Mouse (Mus musculus) intestine, embryonic 15.5 days (tissue): ENCODE data around the gene Kpnb1. TPM values are rescaled to one million over a fixed set of nuclear protein-coding genes. Genes with fewer than 3 reads are reported as not detected.

Experiments
- ATAC-seq: fragments of 200-750 bp; cut with Nextera tagmentation; 2 replicates; pipeline ENCODE4 v1.8.0; 2017; ENCODE audit warnings: moderate TSS enrichment, moderate library complexity
- H3K27ac ChIP-seq: fragments of 300-500 bp; sonication (generic); 2 replicates; pipeline ENCODE4 v1.5.1; 2015; ENCODE audit warnings: mild to moderate bottlenecking, inconsistent platforms
- H3K27me3 ChIP-seq: fragments of 300-500 bp; sonication (generic); replicated peaks from 2 replicates; pipeline ENCODE4 v1.6.1; 2015; ENCODE audit warnings: inconsistent platforms
- H3K36me3 ChIP-seq: fragments of 300-500 bp; sonication (generic); 2 replicates; pipeline ENCODE4 v1.6.1; 2015; ENCODE audit warnings: inconsistent platforms
- H3K4me1 ChIP-seq: fragments of 300-500 bp; sonication (generic); replicated peaks from 2 replicates; pipeline ENCODE4 v1.6.1; 2015; ENCODE audit warnings: inconsistent platforms
- H3K4me2 ChIP-seq: fragments of 300-500 bp; sonication (generic); replicated peaks from 2 replicates; pipeline ENCODE4 v1.6.1; 2015; ENCODE audit warnings: mild to moderate bottlenecking, inconsistent platforms
- H3K4me3 ChIP-seq: fragments of 300-500 bp; sonication (generic); replicated peaks from 2 replicates; pipeline ENCODE4 v1.5.1; 2015; ENCODE audit warnings: inconsistent platforms
- H3K9ac ChIP-seq: fragments of 300-500 bp; sonication (generic); 2 replicates; pipeline ENCODE4 v1.6.1; 2015; ENCODE audit warnings: inconsistent platforms
- H3K9me3 ChIP-seq: fragments of 300-500 bp; sonication (generic); 2 replicates; pipeline ENCODE4 v1.6.1; 2016; ENCODE audit warnings: inconsistent platforms
- WGBS: fragments of 180-500 bp; shearing (Covaris S2); methylation state at CpG from one replicate; pipeline ENCODE4 v1.1.7; 2015; 5-methylcytosine and 5-hydroxymethylcytosine counted together
- polyA plus RNA-seq: library from polyadenylated mRNA; unstranded; fragments of >200 nt; fragmentation: Nextera tagmentation; extraction: Ambion mirVana; gene quantifications from 2 replicates; pipeline ENCODE4 v1.2.1, GENCODE M21; 2015

The Kpnb1 gene
- polyA plus RNA-seq, 1 experiment from 2014 or later = 49.2 TPM

GRCm38 (mm10) chr11:97149026-97149425 lies 38.7 kb downstream of the Kpnb1 start:
- Histone ChIP-seq H3K36me3 (no peaks in the 10 kb centered on the region; the same call in 1 of the 2 replicates), H3K27me3 (0 out of 2 replicates have a peak, but pooled peaks cover 6% of the 10 kb centered on the region), H3K4me3 (peak overlapping the region; percentile 72), H3K4me2 (peak overlapping the region; percentile 96), H3K9ac (0 out of 2 replicates have a peak overlapping the region, but pooled peaks have one; percentile 2), H3K27ac (peak overlapping the region; percentile 81; the same call in 1 of the 2 replicates), H3K4me1 (peaks cover 40% of the 10 kb centered on the region), H3K9me3 (no peaks in the 10 kb centered on the region)
- 37% methylated on average over 9 of the region's 9 CpGs for WGBS
- ATAC-seq = no peak

GRCm38 (mm10) chr11:97148591-97148990 lies 39.1 kb downstream of the Kpnb1 start:
- H3K4me3 ChIP-seq = peak overlapping the region; percentile 72
- H3K4me1 ChIP-seq = peaks cover 40% of the 10 kb centered on the region
- no peak for ATAC-seq
- no peaks in the 10 kb centered on the region; the same call in 1 of the 2 replicates for H3K36me3 ChIP-seq
- WGBS = 34% methylated on average over 12 of the region's 12 CpGs
- H3K9me3 ChIP-seq = no peaks in the 10 kb centered on the region
- H3K9ac ChIP-seq = no peak overlapping the region
- H3K4me2 ChIP-seq = peak overlapping the region; percentile 96
- no peak overlapping the region for H3K27ac ChIP-seq
- H3K27me3 ChIP-seq = 0 out of 2 replicates have a peak, but pooled peaks cover 8% of the 10 kb centered on the region

- no peak for ATAC-seq
- Histone ChIP-seq H3K9me3 (no peaks in the 10 kb centered on the region), H3K4me1 (peaks cover 34% of the 10 kb centered on the region), H3K27me3 (0 out of 2 replicates have a peak, but pooled peaks cover 8% of the 10 kb centered on the region), H3K36me3 (no peaks in the 10 kb centered on the region; the same call in 1 of the 2 replicates), H3K4me3 (no peak overlapping the region), H3K9ac (no peak overlapping the region), H3K27ac (no peak overlapping the region), H3K4me2 (no peak overlapping the region)
- 78% methylated on average over 8 of the region's 8 CpGs for WGBS
Measured at GRCm38 (mm10) chr11:97147333-97147732, 40.3 kb downstream of the Kpnb1 start.

- no peaks in the 10 kb centered on the region for H3K9me3 ChIP-seq
- no peak overlapping the region for H3K4me3 ChIP-seq
- no peak overlapping the region for H3K27ac ChIP-seq
- H3K9ac ChIP-seq = no peak overlapping the region
- WGBS = 6% methylated on average over 8 of the region's 8 CpGs
- no peaks in the 10 kb centered on the region; the same call in 1 of the 2 replicates for H3K36me3 ChIP-seq
- no peak for ATAC-seq
- peaks cover 29% of the 10 kb centered on the region for H3K4me1 ChIP-seq
- H3K4me2 ChIP-seq = peak overlapping the region; percentile 13; the same call in 1 of the 2 replicates
- 0 out of 2 replicates have a peak, but pooled peaks cover 8% of the 10 kb centered on the region for H3K27me3 ChIP-seq
Measured at GRCm38 (mm10) chr11:97146724-97147123, 41.0 kb downstream of the Kpnb1 start.

- Histone ChIP-seq H3K4me3 (no peak overlapping the region), H3K27ac (no peak overlapping the region), H3K4me2 (no peak overlapping the region), H3K4me1 (peaks cover 26% of the 10 kb centered on the region), H3K9me3 (no peaks in the 10 kb centered on the region), H3K27me3 (peaks cover 9% of the 10 kb centered on the region; the same call in 1 of the 2 replicates), H3K36me3 (no peaks in the 10 kb centered on the region; the same call in 1 of the 2 replicates), H3K9ac (no peak overlapping the region)
- WGBS = 51% methylated on average over 9 of the region's 9 CpGs
- ATAC-seq = no peak
Measured at GRCm38 (mm10) chr11:97145951-97146350, 41.7 kb downstream of the Kpnb1 start.

- H3K4me2 ChIP-seq = no peak overlapping the region
- no peak overlapping the region for H3K4me3 ChIP-seq
- WGBS = 54% methylated on average over 2 of the region's 2 CpGs
- ATAC-seq = no peak
- H3K9me3 ChIP-seq = no peaks in the 10 kb centered on the region
- H3K27me3 ChIP-seq = peaks cover 14% of the 10 kb centered on the region; the same call in 1 of the 2 replicates
- no peaks in the 10 kb centered on the region; the same call in 1 of the 2 replicates for H3K36me3 ChIP-seq
- H3K27ac ChIP-seq = no peak overlapping the region
- H3K9ac ChIP-seq = no peak overlapping the region
- H3K4me1 ChIP-seq = peaks cover 22% of the 10 kb centered on the region
Measured at GRCm38 (mm10) chr11:97145320-97145719, 42.4 kb downstream of the Kpnb1 start.

- Histone ChIP-seq H3K9me3 (no peaks in the 10 kb centered on the region), H3K4me3 (no peak overlapping the region), H3K27ac (no peak overlapping the region), H3K9ac (no peak overlapping the region), H3K4me2 (no peak overlapping the region), H3K36me3 (no peaks in the 10 kb centered on the region; the same call in 1 of the 2 replicates), H3K4me1 (peaks cover 17% of the 10 kb centered on the region), H3K27me3 (peaks cover 30% of the 10 kb centered on the region)
- no peak for ATAC-seq
- WGBS = 71% methylated on average over 9 of the region's 9 CpGs
Measured at GRCm38 (mm10) chr11:97143196-97143900, 44.3 kb downstream of the Kpnb1 start.

- Histone ChIP-seq H3K27me3 (peaks cover 36% of the 10 kb centered on the region), H3K9ac (no peak overlapping the region), H3K36me3 (no peaks in the 10 kb centered on the region; the same call in 1 of the 2 replicates), H3K4me2 (no peak overlapping the region), H3K9me3 (no peaks in the 10 kb centered on the region), H3K27ac (no peak overlapping the region), H3K4me1 (peaks cover 15% of the 10 kb centered on the region), H3K4me3 (no peak overlapping the region)
- no peak for ATAC-seq
- WGBS = 61% methylated on average over 8 of the region's 8 CpGs
Measured at GRCm38 (mm10) chr11:97142159-97142608, 45.5 kb downstream of the Kpnb1 start.

GRCm38 (mm10) chr11:97140811-97141210 lies 46.9 kb downstream of the Kpnb1 start:
- ATAC-seq = no peak
- Histone ChIP-seq H3K4me3 (no peak overlapping the region), H3K4me1 (peaks cover 10% of the 10 kb centered on the region; the same call in 1 of the 2 replicates), H3K27me3 (peaks cover 39% of the 10 kb centered on the region), H3K27ac (no peak overlapping the region), H3K9ac (no peak overlapping the region), H3K9me3 (no peaks in the 10 kb centered on the region), H3K36me3 (peaks cover 5% of the 10 kb centered on the region; the same call in 1 of the 2 replicates), H3K4me2 (no peak overlapping the region)
- 62% methylated on average over 4 of the region's 4 CpGs for whole genome bisulfite sequencing

GRCm38 (mm10) chr11:97139256-97139655 lies 48.4 kb downstream of the Kpnb1 start:
- peak overlapping the region; percentile 1; the same call in 1 of the 2 replicates for H3K9ac ChIP-seq
- H3K4me2 ChIP-seq = peak overlapping the region; percentile 59
- peaks cover 38% of the 10 kb centered on the region for H3K27me3 ChIP-seq
- ATAC-seq = no peak
- peak overlapping the region; percentile 25 for H3K4me3 ChIP-seq
- no peak overlapping the region for H3K27ac ChIP-seq
- peaks cover 10% of the 10 kb centered on the region; the same call in 1 of the 2 replicates for H3K4me1 ChIP-seq
- H3K36me3 ChIP-seq = 0 out of 2 replicates have a peak, but pooled peaks cover 5% of the 10 kb centered on the region
- WGBS = 29% methylated on average over 15 of the region's 15 CpGs
- no peaks in the 10 kb centered on the region for H3K9me3 ChIP-seq

GRCm38 (mm10) chr11:97138554-97139226 lies 49.0 kb downstream of the Kpnb1 start:
- ATAC-seq = 0 out of 2 replicates have a peak, but pooled peaks have one; percentile 24

GRCm38 (mm10) chr11:97133270-97133669 lies 54.4 kb downstream of the Kpnb1 start:
- ATAC-seq = no peak
- no peaks in the 10 kb centered on the region for H3K9me3 ChIP-seq
- no peak overlapping the region for H3K9ac ChIP-seq
- no peak overlapping the region for H3K4me3 ChIP-seq
- no peak overlapping the region for H3K27ac ChIP-seq
- no peak overlapping the region for H3K4me2 ChIP-seq
- WGBS = 58% methylated on average over 5 of the region's 5 CpGs
- 0 out of 2 replicates have a peak, but pooled peaks cover 5% of the 10 kb centered on the region for H3K36me3 ChIP-seq
- H3K27me3 ChIP-seq = peaks cover 25% of the 10 kb centered on the region
- no peaks in the 10 kb centered on the region for H3K4me1 ChIP-seq

More at GRCm38 (mm10) chr11:97138554-97139226, 49.0 kb downstream of the Kpnb1 start:
- Histone ChIP-seq H3K4me2 (peak overlapping the region; percentile 59), H3K9me3 (no peaks in the 10 kb centered on the region), H3K9ac (peak overlapping the region; percentile 1; the same call in 1 of the 2 replicates), H3K36me3 (0 out of 2 replicates have a peak, but pooled peaks cover 5% of the 10 kb centered on the region), H3K4me3 (peak overlapping the region; percentile 25), H3K4me1 (peaks cover 10% of the 10 kb centered on the region; the same call in 1 of the 2 replicates), H3K27ac (no peak overlapping the region), H3K27me3 (peaks cover 38% of the 10 kb centered on the region)
- WGBS = 24% methylated on average over 67 of the region's 69 CpGs
